Mouse (Mus musculus) stomach, postnatal 0 days (tissue): ENCODE data around the gene Uhmk1. TPM values are rescaled to one million over a fixed set of nuclear protein-coding genes. Genes with fewer than 3 reads are reported as not detected.

Experiments used
- ATAC-seq: fragments of 200-750 bp; cut with Nextera tagmentation; 2 replicates; pipeline ENCODE4 v1.8.0; 2017; ENCODE audit not compliant: low FRiP score, low TSS enrichment
- DNase-seq: peaks from one replicate; pipeline ENCODE4 v3.0.0-alpha.2; 2016; ENCODE audit warnings: low spot score
- H3K27ac ChIP-seq: fragments of 300-500 bp; sonication (generic); replicated peaks from 2 replicates; pipeline ENCODE4 v1.5.1; 2014; ENCODE audit warnings: mild to moderate bottlenecking, control low read depth
- H3K27me3 ChIP-seq: fragments of 300-500 bp; sonication (generic); 2 replicates; pipeline ENCODE4 v1.6.1; 2014; ENCODE audit warnings: low read length; ENCODE audit not compliant: control insufficient read depth, insufficient read depth
- H3K36me3 ChIP-seq: fragments of 300-500 bp; sonication (generic); 2 replicates; pipeline ENCODE4 v1.6.1; 2014; ENCODE audit warnings: low read length, mixed read lengths; ENCODE audit not compliant: control insufficient read depth, insufficient read depth
- H3K4me1 ChIP-seq: fragments of 300-500 bp; sonication (generic); replicated peaks from 2 replicates; pipeline ENCODE4 v1.6.1; 2014; ENCODE audit warnings: antibody characterized with exemption; ENCODE audit not compliant: control insufficient read depth, insufficient read depth
- H3K4me2 ChIP-seq: fragments of 300-500 bp; sonication (generic); replicated peaks from 2 replicates; pipeline ENCODE4 v1.6.1; 2014; ENCODE audit warnings: low read depth, mild to moderate bottlenecking, control low read depth, moderate library complexity
- H3K4me3 ChIP-seq: fragments of 300-500 bp; sonication (generic); 2 replicates; pipeline ENCODE4 v1.5.1; 2014; ENCODE audit warnings: low read depth, low read length, control low read depth
- H3K9ac ChIP-seq: fragments of 300-500 bp; sonication (generic); 2 replicates; pipeline ENCODE4 v1.6.1; 2014; ENCODE audit warnings: mild to moderate bottlenecking, low read length, control low read depth, mixed read lengths
- H3K9me3 ChIP-seq: fragments of 300-500 bp; sonication (generic); 2 replicates; pipeline ENCODE4 v1.6.1; 2016; ENCODE audit warnings: low read length; ENCODE audit not compliant: control insufficient read depth
- CTCF ChIP-seq: IDR thresholded peaks from 2 replicates; pipeline ENCODE4 v1.5.1; 2016; ENCODE audit warnings: antibody characterized with exemption, low read depth, mild to moderate bottlenecking, moderate library complexity
- EP300 ChIP-seq: optimal IDR thresholded peaks from 2 replicates; pipeline ENCODE3; 2016; ENCODE audit warnings: antibody characterized with exemption
- WGBS: fragments of 180-500 bp; shearing (Covaris S2); extraction: QIAGEN DNeasy Blood & Tissue Kit; methylation state at CpG from one replicate; pipeline ENCODE4 v1.1.7; 2014; 5-methylcytosine and 5-hydroxymethylcytosine counted together
- polyA plus RNA-seq: library from polyadenylated mRNA; unstranded; fragments of >200 nt; fragmentation: Nextera tagmentation; extraction: Ambion mirVana; gene quantifications from 2 replicates; pipeline ENCODE4 v1.2.1, GENCODE M21; 2015

Uhmk1 gene
- polyA plus RNA-seq, 1 experiment from 2014 or later, result 4.1 TPM

GRCm38 (mm10) chr1:170185137-170185536 lies 30.1 kb downstream of the Uhmk1 start:
- TF ChIP-seq CTCF (no peak), EP300 (no peak)
- no peaks in the 10 kb centered on the region for H3K27me3 ChIP-seq
- H3K4me2 ChIP-seq, result no peak overlapping the region
- no peaks in the 10 kb centered on the region for H3K36me3 ChIP-seq
- no peak overlapping the region for H3K27ac ChIP-seq
- DNase-seq (no peak), ATAC-seq (no peak)
- WGBS, result 78% methylated on average over 3 of the region's 3 CpGs
- H3K4me3 ChIP-seq, result no peak overlapping the region
- H3K4me1 ChIP-seq, result no peaks in the 10 kb centered on the region
- H3K9ac ChIP-seq, result no peak overlapping the region
- no peaks in the 10 kb centered on the region for H3K9me3 ChIP-seq

- no peak for TF ChIP-seq CTCF
- no peak for TF ChIP-seq EP300
- H3K27ac ChIP-seq, result no peak overlapping the region
- no peaks in the 10 kb centered on the region for H3K4me1 ChIP-seq
- H3K9me3 ChIP-seq, result no peaks in the 10 kb centered on the region
- ATAC-seq (no peak), DNase-seq (no peak)
- no peak overlapping the region for H3K4me2 ChIP-seq
- no peak overlapping the region for H3K9ac ChIP-seq
- no peaks in the 10 kb centered on the region for H3K27me3 ChIP-seq
- H3K4me3 ChIP-seq, result no peak overlapping the region
- H3K36me3 ChIP-seq, result no peaks in the 10 kb centered on the region
Measured at GRCm38 (mm10) chr1:170182706-170183105, 32.5 kb downstream of the Uhmk1 start.

GRCm38 (mm10) chr1:170176661-170177239 lies 38.4 kb downstream of the Uhmk1 start:
- Histone ChIP-seq H3K4me1 (no peaks in the 10 kb centered on the region), H3K36me3 (no peaks in the 10 kb centered on the region), H3K4me3 (no peak overlapping the region), H3K9ac (no peak overlapping the region), H3K4me2 (no peak overlapping the region), H3K27ac (0 out of 2 replicates have a peak overlapping the region, but pooled peaks have one; percentile 71), H3K27me3 (no peaks in the 10 kb centered on the region), H3K9me3 (no peaks in the 10 kb centered on the region)
- 73% methylated on average over 8 of the region's 8 CpGs for WGBS
- ATAC-seq (no peak), DNase-seq (no peak)
- TF ChIP-seq EP300, result no peak
- no peak for TF ChIP-seq CTCF

GRCm38 (mm10) chr1:170175848-170176247 lies 39.3 kb downstream of the Uhmk1 start:
- Histone ChIP-seq H3K9ac (no peak overlapping the region), H3K9me3 (no peaks in the 10 kb centered on the region), H3K36me3 (no peaks in the 10 kb centered on the region), H3K27ac (peak overlapping the region; percentile 71), H3K27me3 (no peaks in the 10 kb centered on the region), H3K4me3 (no peak overlapping the region), H3K4me2 (no peak overlapping the region), H3K4me1 (no peaks in the 10 kb centered on the region)
- peak; percentile 65 for DNase-seq
- TF ChIP-seq EP300, result no peak
- TF ChIP-seq CTCF, result no peak
- 0 out of 2 replicates have a peak, but pooled peaks have one; percentile 18 for ATAC-seq
- WGBS, result 34% methylated on average over 6 of the region's 6 CpGs

GRCm38 (mm10) chr1:170174814-170175332 lies 40.3 kb downstream of the Uhmk1 start, which contains the start of gene Uap1:
Gene Uap1, minus strand, starts transcription at chr1:170174957.
- peak; percentile 98 for ATAC-seq
- peak; percentile 99 for DNase-seq
- H3K4me2 ChIP-seq, result peak within 1 kb of the TSS; percentile 65
- H3K4me1 ChIP-seq, result no peaks in the 10 kb centered on the region
- peak; percentile 76 for TF ChIP-seq CTCF
- TF ChIP-seq EP300, result no peak
- H3K27ac ChIP-seq, result peak within 1 kb of the TSS; percentile 92
- peak within 1 kb of the TSS; percentile 93 for H3K9ac ChIP-seq
- WGBS, result under 1% methylated on average over 51 of the region's 52 CpGs
- H3K9me3 ChIP-seq, result no peaks in the 10 kb centered on the region
- no peaks in the 10 kb centered on the region for H3K36me3 ChIP-seq
- H3K4me3 ChIP-seq, result peak within 1 kb of the TSS; percentile 81
- no peaks in the 10 kb centered on the region for H3K27me3 ChIP-seq
